Mouse (Mus musculus): ENCODE data around the gene H2al2b. TPM values are rescaled to one million over a fixed set of nuclear protein-coding genes. Genes with fewer than 3 reads are reported as not detected.
"Not testable (repeated sequence)": the region's sequence is repeated elsewhere in the genome, so short reads cannot be mapped to it uniquely, and the experiment has no call there.

Gene H2al2b
- not detected for total RNA-seq (2021)
- long read RNA-seq, experiment 1, result 0 reads
- long read RNA-seq, experiment 2, result 0 reads

DNA sequence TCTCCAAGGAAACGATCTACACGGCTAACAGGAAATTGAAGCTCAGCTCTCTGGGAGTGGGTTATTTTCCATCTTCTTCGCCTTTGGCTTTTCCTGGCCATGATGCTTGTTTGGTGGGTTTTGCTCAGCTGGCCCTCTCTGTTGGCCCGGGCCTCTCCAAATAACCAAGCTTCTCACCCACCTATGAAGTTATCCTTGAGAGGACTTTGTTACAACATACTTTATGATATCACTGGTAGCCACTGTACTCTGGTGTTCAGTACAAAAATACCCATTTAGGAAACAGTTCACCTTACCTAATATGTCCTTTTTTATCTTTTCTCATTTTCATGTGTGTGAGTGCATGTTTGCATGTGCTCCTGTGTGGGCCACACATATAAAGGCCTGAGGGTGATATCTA is at the start of gene H2al2b:
TSS of gene H2al2b (minus strand) at position 101 of the 400 bp plus-strand sequence.
- DNase-seq, result not testable (repeated sequence)

Other genes with a start within 250 kb of the H2al2b start
- gene H2al2c, start 121.6 kb downstream of the H2al2b start, total RNA-seq (2021), result not detected
- not detected for gene Sry, start 57.0 kb downstream of the H2al2b start, total RNA-seq (2021)
- not detected for gene Gm4064, start 75.5 kb upstream of the H2al2b start, total RNA-seq (2021)
- not detected for gene Rbmy, start 110.0 kb upstream of the H2al2b start, total RNA-seq (2021)
- not detected for gene Gm10256, start 110.0 kb upstream of the H2al2b start, total RNA-seq (2021)
- gene Gm10352, start 180.3 kb upstream of the H2al2b start, total RNA-seq (2021), result not detected
- gene Gm29289, start 211.9 kb upstream of the H2al2b start, total RNA-seq (2021), result not detected

All from adrenal gland, postnatal 36 days (tissue).